Mouse (Mus musculus): ENCODE data around the gene Apobr. TPM values are rescaled to one million over a fixed set of nuclear protein-coding genes. Genes with fewer than 3 reads are reported as not detected.
A peak's percentile ranks its signal among the peaks of the same experiment; 100 is the strongest.

The Apobr gene
- polyA plus RNA-seq, 1 experiment from 2014 or later, result 4.0 TPM

DNA sequence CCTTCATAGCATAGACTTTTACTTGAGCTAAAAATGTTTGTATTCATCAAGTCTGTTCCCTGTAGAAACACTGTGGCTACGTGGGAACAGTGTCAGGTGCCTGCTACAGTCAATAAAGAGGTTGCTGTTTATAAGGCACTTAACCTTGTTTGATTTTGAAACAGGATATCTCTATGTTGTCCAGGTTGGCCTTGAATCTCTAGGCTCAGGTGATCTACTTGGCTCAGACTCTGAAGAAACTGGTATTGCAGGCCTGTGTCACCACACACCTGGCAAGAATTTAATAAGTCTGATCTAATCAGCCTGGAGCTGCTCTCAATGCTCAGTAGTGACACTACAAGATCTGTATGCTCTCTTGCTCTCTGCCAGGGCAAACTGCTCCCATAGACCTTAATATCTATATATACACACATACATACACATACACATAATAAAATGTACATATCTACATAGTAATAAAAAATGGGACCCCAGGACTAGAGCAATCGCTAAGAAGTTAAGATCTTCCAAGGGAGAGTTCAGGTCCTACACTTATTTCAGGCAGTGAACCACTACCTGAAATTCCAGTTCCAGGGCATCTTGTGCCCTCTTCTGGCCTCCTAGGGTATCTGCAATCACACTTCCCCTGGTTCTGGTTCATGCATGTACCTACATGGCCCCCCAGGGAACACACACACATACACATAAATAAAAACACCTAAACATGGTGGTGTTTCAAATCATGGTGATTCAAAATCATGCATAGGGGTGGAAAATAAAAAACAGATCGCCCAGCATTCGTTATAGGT, 52.2 kb downstream of the Apobr start:
- H3K9ac ChIP-seq (replicated peaks), result no peak overlapping the region
- TF ChIP-seq EP300 (IDR thresholded peaks at IDR 0.05; ENCODE audit: low read depth) (no peak), CTCF (IDR thresholded peaks at IDR 0.05; ENCODE audit: low read depth) (peak; percentile 86)
- no peak overlapping the region for H3K4me2 ChIP-seq (ENCODE audit: low read depth, low read length)
- peak; percentile 43 for DNase-seq
- no peaks in the 10 kb centered on the region for H3K4me1 ChIP-seq (ENCODE audit: insufficient read depth)
- H3K4me3 ChIP-seq (ENCODE audit: low read depth, low read length), result no peak overlapping the region
- H3K36me3 ChIP-seq (replicated peaks; ENCODE audit: insufficient read depth, low read length), result no peaks in the 10 kb centered on the region
- no peaks in the 10 kb centered on the region for H3K9me3 ChIP-seq (ENCODE audit: low read length)
- 0 out of 2 replicates have a peak overlapping the region, but pooled peaks have one; percentile 13 for H3K27ac ChIP-seq (ENCODE audit: low read depth)
- WGBS (ENCODE audit: insufficient replicate concordance), result 11% methylated on average over 4 of the region's 4 CpGs
- peak; percentile 64 for ATAC-seq
- H3K27me3 ChIP-seq (ENCODE audit: insufficient read depth, low read length), result no peaks in the 10 kb centered on the region

Small RNAs within 50 kb of the gene (microRNA-seq; reads per million reads assigned to microRNA genes)
- 2.8 reads per million for gene Mir7059

Other genes with a start within 250 kb of the Apobr start
- gene Lat, start 215.4 kb upstream of the Apobr start, polyA plus RNA-seq (2015; fragmentation: Nextera tagmentation; extraction: Ambion mirVana), result 8.7 and 9.2 TPM in 2 replicates
- 17.2 and 18.6 TPM in 2 replicates for gene Spns1, start 207.5 kb upstream of the Apobr start, polyA plus RNA-seq (2015; fragmentation: Nextera tagmentation; extraction: Ambion mirVana)
- 1.4 and 1.5 TPM in 2 replicates for gene Nfatc2ip, start 188.2 kb upstream of the Apobr start, polyA plus RNA-seq (2015; fragmentation: Nextera tagmentation; extraction: Ambion mirVana)
- 8.7 and 9.1 TPM in 2 replicates for gene Cd19, start 170.1 kb upstream of the Apobr start, polyA plus RNA-seq (2015; fragmentation: Nextera tagmentation; extraction: Ambion mirVana)
- 7.1 and 7.2 TPM in 2 replicates for gene Rabep2, start 156.2 kb upstream of the Apobr start, polyA plus RNA-seq (2015; fragmentation: Nextera tagmentation; extraction: Ambion mirVana)
- 2.2 and 34.1 TPM in 2 replicates for gene Atp2a1, start 121.8 kb upstream of the Apobr start, polyA plus RNA-seq (2015; fragmentation: Nextera tagmentation; extraction: Ambion mirVana)
- gene Sh2b1, start 109.5 kb upstream of the Apobr start, polyA plus RNA-seq (2015; fragmentation: Nextera tagmentation; extraction: Ambion mirVana), result 13.5 and 13.7 TPM in 2 replicates
- 57.6 and 57.7 TPM in 2 replicates for gene Tufm, start 97.6 kb upstream of the Apobr start, polyA plus RNA-seq (2015; fragmentation: Nextera tagmentation; extraction: Ambion mirVana)
- gene Atxn2l, start 81.5 kb upstream of the Apobr start, polyA plus RNA-seq (2015; fragmentation: Nextera tagmentation; extraction: Ambion mirVana), result 12.0 and 13.6 TPM in 2 replicates
- 78.4 and 90.9 TPM in 2 replicates for gene Eif3c, start 18.5 kb upstream of the Apobr start, polyA plus RNA-seq (2015; fragmentation: Nextera tagmentation; extraction: Ambion mirVana)
- gene Cln3, start 875 bp downstream of the Apobr start, polyA plus RNA-seq (2015; fragmentation: Nextera tagmentation; extraction: Ambion mirVana), result 12.3 and 14.6 TPM in 2 replicates
- 0.18 and 0.21 TPM in 2 replicates for gene Il27, start 10.0 kb downstream of the Apobr start, polyA plus RNA-seq (2015; fragmentation: Nextera tagmentation; extraction: Ambion mirVana)
- gene Nupr1, start 45.9 kb downstream of the Apobr start, polyA plus RNA-seq (2015; fragmentation: Nextera tagmentation; extraction: Ambion mirVana), result 4.0 and 4.5 TPM in 2 replicates
- 22.7 and 22.8 TPM in 2 replicates for gene Sgf29, start 64.4 kb downstream of the Apobr start, polyA plus RNA-seq (2015; fragmentation: Nextera tagmentation; extraction: Ambion mirVana)
- 221 and 241 TPM in 2 replicates for gene Sult1a1, start 91.5 kb downstream of the Apobr start, polyA plus RNA-seq (2015; fragmentation: Nextera tagmentation; extraction: Ambion mirVana)
- gene Bola2, start 110.5 kb downstream of the Apobr start, polyA plus RNA-seq (2015; fragmentation: Nextera tagmentation; extraction: Ambion mirVana), result 86.5 and 93.5 TPM in 2 replicates
- 2.6 and 3.7 TPM in 2 replicates for gene Slx1b, start 110.8 kb downstream of the Apobr start, polyA plus RNA-seq (2015; fragmentation: Nextera tagmentation; extraction: Ambion mirVana)
- gene Coro1a, start 122.8 kb downstream of the Apobr start, polyA plus RNA-seq (2015; fragmentation: Nextera tagmentation; extraction: Ambion mirVana), result 121 and 130 TPM in 2 replicates
- 20.3 and 21.0 TPM in 2 replicates for gene Mapk3, start 174.7 kb downstream of the Apobr start, polyA plus RNA-seq (2015; fragmentation: Nextera tagmentation; extraction: Ambion mirVana)
- 0.77 and 1.6 TPM in 2 replicates for gene Gdpd3, start 181.4 kb downstream of the Apobr start, polyA plus RNA-seq (2015; fragmentation: Nextera tagmentation; extraction: Ambion mirVana)
- gene Ypel3, start 192.0 kb downstream of the Apobr start, polyA plus RNA-seq (2015; fragmentation: Nextera tagmentation; extraction: Ambion mirVana), result 65.0 and 74.7 TPM in 2 replicates
- gene Tbx6, start 196.5 kb downstream of the Apobr start, polyA plus RNA-seq (2015; fragmentation: Nextera tagmentation; extraction: Ambion mirVana), result 0.14 and 0.29 TPM in 2 replicates
- 69.9 and 72.1 TPM in 2 replicates for gene Ppp4c, start 207.6 kb downstream of the Apobr start, polyA plus RNA-seq (2015; fragmentation: Nextera tagmentation; extraction: Ambion mirVana)
- gene Fam57b, start 212.7 kb downstream of the Apobr start, polyA plus RNA-seq (2015; fragmentation: Nextera tagmentation; extraction: Ambion mirVana), result 0.06 and 0.09 TPM in 2 replicates
- gene 4930451I11Rik, start 246.7 kb downstream of the Apobr start, polyA plus RNA-seq (2015; fragmentation: Nextera tagmentation; extraction: Ambion mirVana), result not detected in 2 replicates